10 mouse cellular contexts compared by ENCODE assay signal in the genomic region with DNA sequence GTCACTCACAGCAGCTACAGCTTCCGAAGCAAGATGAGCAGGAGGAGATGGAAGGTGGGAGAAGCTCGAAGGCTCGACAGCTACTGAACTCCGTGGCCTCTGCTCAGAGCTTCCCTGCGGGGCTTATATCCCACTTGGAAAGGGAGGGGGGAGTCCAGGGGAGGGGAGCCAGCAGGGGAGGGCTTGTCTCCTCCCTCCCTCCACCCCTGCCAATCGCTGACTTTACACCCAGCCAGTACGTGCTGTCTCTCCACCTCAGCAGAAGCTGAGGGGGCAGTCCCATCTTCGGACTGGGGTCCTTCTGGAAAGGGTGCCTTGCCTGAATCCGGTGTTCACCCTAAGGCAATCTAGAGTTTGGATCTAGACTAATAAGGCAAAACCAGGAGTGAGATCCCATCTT. TPM values are rescaled to one million over a fixed set of nuclear protein-coding genes. Genes with fewer than 3 reads are reported as not detected.
DNase-seq lines count a peak whose midpoint lies in the region; ATAC-seq and TF ChIP-seq lines count a peak whose summit lies in the region.
"Had no signal": no experiment of that assay in that cellular context is flagged by ENCODE, and none has a peak within 500 bp of the region (broad histone marks: within the 10 kb centered on the region; RNA-seq: fewer than 3 reads in every experiment).

A gene (minus strand): TSS at position 101 of the 400 bp plus-strand sequence.

- peak within 1 kb of the TSS; percentile 19; the same call in 1 of the 2 replicates for H3K4me2 ChIP-seq in hindbrain, embryonic 12.5 days (replicated peaks)
- no peak within 1 kb of the TSS for H3K4me2 ChIP-seq in hindbrain, postnatal 0 days (ENCODE audit: low read depth, low read length)
- H3K4me2 ChIP-seq in neural tube, embryonic 12.5 days (replicated peaks): 0 out of 2 replicates have a peak within 1 kb of the TSS, but pooled peaks have one; percentile 16
- H3K4me2 ChIP-seq in intestine, embryonic 15.5 days (replicated peaks): peak within 1 kb of the TSS; percentile 43
- no peak within 1 kb of the TSS; the same call in 1 of the 2 replicates for H3K4me2 ChIP-seq in stomach, postnatal 0 days (replicated peaks; ENCODE audit: low read depth)

- H3K9ac ChIP-seq in hindbrain, embryonic 12.5 days: no peak within 1 kb of the TSS; the same call in 1 of the 2 replicates
- no peak within 1 kb of the TSS for H3K9ac ChIP-seq in hindbrain, postnatal 0 days (replicated peaks; ENCODE audit: low read length)
- H3K9ac ChIP-seq in neural tube, embryonic 12.5 days: no peak within 1 kb of the TSS
- no peak within 1 kb of the TSS for H3K9ac ChIP-seq in intestine, embryonic 15.5 days
- no peak within 1 kb of the TSS for H3K9ac ChIP-seq in stomach, postnatal 0 days (ENCODE audit: low read length)

- WGBS in hindbrain, embryonic 12.5 days: 12% methylated on average over 9 of the region's 9 CpGs
- whole genome bisulfite sequencing in hindbrain, postnatal 0 days: 13% methylated on average over 9 of the region's 9 CpGs
- WGBS in neural tube, embryonic 12.5 days: 14% methylated on average over 9 of the region's 9 CpGs
- 10% methylated on average over 9 of the region's 9 CpGs for WGBS in intestine, embryonic 15.5 days
- 9% methylated on average over 9 of the region's 9 CpGs for WGBS in stomach, postnatal 0 days

- peaks cover 72% of the 10 kb centered on the region for H3K27me3 ChIP-seq in hindbrain, embryonic 12.5 days
- H3K27me3 ChIP-seq in hindbrain, postnatal 0 days (ENCODE audit: insufficient read depth, low read length): peaks cover 50% of the 10 kb centered on the region
- peaks cover 64% of the 10 kb centered on the region for H3K27me3 ChIP-seq in neural tube, embryonic 12.5 days (replicated peaks)
- H3K27me3 ChIP-seq in intestine, embryonic 15.5 days (replicated peaks): peaks cover 57% of the 10 kb centered on the region
- H3K27me3 ChIP-seq in stomach, postnatal 0 days (ENCODE audit: control insufficient read depth, insufficient read depth, low read length): peaks cover 13% of the 10 kb centered on the region

- H3K4me3 ChIP-seq in hindbrain, embryonic 12.5 days: 0 out of 2 replicates have a peak within 1 kb of the TSS, but pooled peaks have one; percentile 4
- no peak within 1 kb of the TSS for H3K4me3 ChIP-seq in hindbrain, postnatal 0 days (ENCODE audit: low read length)
- H3K4me3 ChIP-seq in neural tube, embryonic 12.5 days: no peak within 1 kb of the TSS
- peak within 1 kb of the TSS; percentile 16; the same call in 1 of the 2 replicates for H3K4me3 ChIP-seq in intestine, embryonic 15.5 days (replicated peaks)
- H3K4me3 ChIP-seq in stomach, postnatal 0 days (ENCODE audit: low read depth, low read length): peak within 1 kb of the TSS; percentile 10; the same call in 1 of the 2 replicates

- ATAC-seq in hindbrain, embryonic 12.5 days (ENCODE audit: low FRiP score): no peak
- no peak for ATAC-seq in hindbrain, postnatal 0 days
- ATAC-seq in neural tube, embryonic 12.5 days (ENCODE audit: low FRiP score, low read depth): no peak
- ATAC-seq in intestine, embryonic 15.5 days: no peak
- no peak for ATAC-seq in stomach, postnatal 0 days (ENCODE audit: low FRiP score, low TSS enrichment)

- H3K9me3 ChIP-seq in hindbrain, embryonic 12.5 days (replicated peaks): no peaks in the 10 kb centered on the region
- no peaks in the 10 kb centered on the region for H3K9me3 ChIP-seq in hindbrain, postnatal 0 days (ENCODE audit: low read length)
- no peaks in the 10 kb centered on the region for H3K9me3 ChIP-seq in neural tube, embryonic 12.5 days
- no peaks in the 10 kb centered on the region for H3K9me3 ChIP-seq in intestine, embryonic 15.5 days
- no peaks in the 10 kb centered on the region for H3K9me3 ChIP-seq in stomach, postnatal 0 days (ENCODE audit: control insufficient read depth, low read length)

- no peak for TF ChIP-seq EP300 in stomach, postnatal 0 days (optimal IDR thresholded peaks at IDR 0.05)

- DNase-seq in hindbrain, postnatal 0 days (ENCODE audit: low spot score): no peak
- no peak for DNase-seq in neural tube, embryonic 10.5 days (ENCODE audit: extremely low spot score, low spot score)
- no peak for DNase-seq in stomach, postnatal 0 days (ENCODE audit: low spot score)
- no peak for DNase-seq in retina, postnatal 1 day
- DNase-seq: kidney, postnatal 25 days; lung, postnatal 14 days had no signal

- no peak within 1 kb of the TSS for H3K27ac ChIP-seq in hindbrain, embryonic 12.5 days
- no peak within 1 kb of the TSS for H3K27ac ChIP-seq in hindbrain, postnatal 0 days
- H3K27ac ChIP-seq in neural tube, embryonic 12.5 days: no peak within 1 kb of the TSS
- H3K27ac ChIP-seq in intestine, embryonic 15.5 days: no peak within 1 kb of the TSS
- no peak within 1 kb of the TSS for H3K27ac ChIP-seq in stomach, postnatal 0 days (replicated peaks)

- no peak for TF ChIP-seq CTCF in hindbrain, postnatal 0 days (IDR thresholded peaks at IDR 0.05; ENCODE audit: low read depth)
- no peak for TF ChIP-seq CTCF in stomach, postnatal 0 days (IDR thresholded peaks at IDR 0.05; ENCODE audit: low read depth)

- no peaks in the 10 kb centered on the region for H3K36me3 ChIP-seq in hindbrain, embryonic 12.5 days
- H3K36me3 ChIP-seq in hindbrain, postnatal 0 days (ENCODE audit: insufficient read depth, low read length): no peaks in the 10 kb centered on the region
- no peaks in the 10 kb centered on the region for H3K36me3 ChIP-seq in neural tube, embryonic 12.5 days
- no peaks in the 10 kb centered on the region for H3K36me3 ChIP-seq in intestine, embryonic 15.5 days
- H3K36me3 ChIP-seq in stomach, postnatal 0 days (ENCODE audit: control insufficient read depth, insufficient read depth, low read length): no peaks in the 10 kb centered on the region

- peaks cover 7% of the 10 kb centered on the region; the same call in 1 of the 2 replicates for H3K4me1 ChIP-seq in hindbrain, embryonic 12.5 days
- H3K4me1 ChIP-seq in hindbrain, postnatal 0 days (ENCODE audit: insufficient read depth, low read length): no peaks in the 10 kb centered on the region
- H3K4me1 ChIP-seq in neural tube, embryonic 12.5 days: no peaks in the 10 kb centered on the region
- H3K4me1 ChIP-seq in intestine, embryonic 15.5 days (replicated peaks): peaks cover 3% of the 10 kb centered on the region; the same call in 1 of the 2 replicates
- H3K4me1 ChIP-seq in stomach, postnatal 0 days (replicated peaks; ENCODE audit: control insufficient read depth, insufficient read depth): no peaks in the 10 kb centered on the region

RNA-seq across cellular contexts. Expression of the gene that starts here (rescaled TPM):
- 3.3 and 5.5 TPM in 2 replicates for polyA plus RNA-seq in hindbrain, embryonic 12.5 days (2016; fragmentation: Nextera tagmentation; extraction: Ambion mirVana)
- 25.8 and 42.9 TPM in 2 replicates for total RNA-seq in hindbrain, postnatal 0 days (2014; rRNA removed)
- 5.7 and 9.5 TPM in 2 replicates for polyA plus RNA-seq in hindbrain, postnatal 0 days (2015; fragmentation: Nextera tagmentation; extraction: Ambion mirVana)
- polyA plus RNA-seq in neural tube, embryonic 12.5 days (2016; fragmentation: Nextera tagmentation; extraction: Ambion mirVana): 1.1 TPM in 1 of 2 replicates, not detected in the other
- polyA plus RNA-seq in intestine, embryonic 15.5 days (2015; fragmentation: Nextera tagmentation; extraction: Ambion mirVana): 57.2 and 75.0 TPM in 2 replicates
- polyA plus RNA-seq in stomach, postnatal 0 days (2015; fragmentation: Nextera tagmentation; extraction: Ambion mirVana): 63.0 and 64.3 TPM in 2 replicates
- total RNA-seq: left cerebral cortex, adult 8-10 months had no signal

Comparison
In these comparisons a context has a peak if more than half of its experiments do, and no peak if none do; other contexts are left out.
1. H3K4me2 ChIP-seq: peak in hindbrain, embryonic 12.5 days (single experiment), neural tube, embryonic 12.5 days (single experiment) and intestine, embryonic 15.5 days (single experiment); none in hindbrain, postnatal 0 days (single experiment) and stomach, postnatal 0 days (single experiment).
2. H3K4me3 ChIP-seq: peak in hindbrain, embryonic 12.5 days (single experiment), intestine, embryonic 15.5 days (single experiment) and stomach, postnatal 0 days (single experiment); none in hindbrain, postnatal 0 days (single experiment) and neural tube, embryonic 12.5 days (single experiment).